Mouse (Mus musculus): ENCODE measurements around the gene Srsf1. TPM values are rescaled to one million over a fixed set of nuclear protein-coding genes. Genes with fewer than 3 reads are reported as not detected.

Srsf1 gene
- polyA plus RNA-seq, 1 experiment from 2014 or later, result 271 TPM

DNA sequence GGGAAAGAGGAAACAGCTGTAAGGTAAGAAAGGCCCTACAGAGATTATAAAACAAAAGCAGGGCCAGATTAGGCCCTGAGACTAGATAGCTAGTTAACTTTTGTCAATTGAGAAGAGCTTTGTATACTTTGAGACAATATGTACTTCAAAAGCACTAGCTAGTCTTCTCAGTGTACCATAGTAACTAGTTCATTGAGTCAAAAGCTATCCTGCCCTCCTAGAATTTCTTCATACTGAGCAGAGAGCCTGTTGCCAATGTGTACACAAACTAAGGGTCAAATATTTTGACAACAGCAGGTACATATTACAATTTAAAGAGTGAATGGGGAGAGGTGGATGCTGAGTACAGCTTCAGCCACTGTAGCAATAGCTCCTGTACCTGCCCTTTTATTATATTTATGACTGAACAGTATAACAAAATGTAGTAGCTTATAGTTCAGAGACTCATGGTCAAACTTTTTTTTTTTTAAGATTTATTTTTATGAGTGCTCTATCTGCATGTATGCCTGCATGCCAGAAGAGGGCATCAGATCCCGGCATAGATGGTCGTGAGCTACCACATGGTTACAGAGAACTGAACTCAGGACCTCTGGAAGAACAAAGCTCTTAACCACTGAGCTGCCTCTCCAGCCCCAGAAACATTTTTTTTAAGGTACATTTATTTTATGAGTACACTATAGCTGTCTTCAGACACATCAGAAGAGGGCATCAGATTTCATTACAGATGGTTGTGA lies 14.9 kb downstream of the Srsf1 start:
- H3K4me3 ChIP-seq (replicated peaks), result no peak overlapping the region
- H3K27ac ChIP-seq, result no peak overlapping the region
- 74% methylated on average over 2 of the region's 2 CpGs for WGBS
- no peak overlapping the region for H3K4me2 ChIP-seq
- ATAC-seq (ENCODE audit: insufficient read depth, low FRiP score, low read depth), result no peak
- no peaks in the 10 kb centered on the region for H3K27me3 ChIP-seq (replicated peaks)
- H3K9me3 ChIP-seq, result no peaks in the 10 kb centered on the region
- no peaks in the 10 kb centered on the region for H3K4me1 ChIP-seq
- no peaks in the 10 kb centered on the region for H3K36me3 ChIP-seq
- no peak overlapping the region for H3K9ac ChIP-seq

DNA sequence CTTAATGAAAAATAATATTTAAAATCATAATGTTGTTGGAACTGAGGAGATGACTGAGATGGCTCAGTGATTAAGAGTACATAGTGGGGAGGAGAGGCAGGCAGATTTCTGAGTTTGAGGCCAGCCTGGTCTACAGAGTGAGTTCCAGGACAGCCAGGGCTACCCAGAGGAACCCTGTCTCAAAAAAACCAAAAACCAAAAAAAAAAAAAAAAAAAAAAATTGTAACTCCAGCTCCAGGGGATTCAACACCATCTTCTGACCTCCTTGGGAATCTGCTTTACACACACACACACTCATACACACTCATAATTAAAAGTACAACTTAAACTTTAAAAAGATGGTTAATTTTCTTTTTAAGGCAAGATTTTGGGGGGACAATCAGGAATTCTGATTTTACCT lies 18.6 kb downstream of the Srsf1 start:
- Histone ChIP-seq H3K4me2 (no peak overlapping the region), H3K4me3 (replicated peaks) (no peak overlapping the region), H3K4me1 (peaks cover 5% of the 10 kb centered on the region; the same call in 1 of the 2 replicates), H3K36me3 (no peaks in the 10 kb centered on the region), H3K9me3 (no peaks in the 10 kb centered on the region), H3K27ac (no peak overlapping the region), H3K9ac (no peak overlapping the region), H3K27me3 (replicated peaks) (no peaks in the 10 kb centered on the region)
- ATAC-seq (ENCODE audit: insufficient read depth, low FRiP score, low read depth), result no peak

- no peak for ATAC-seq (ENCODE audit: insufficient read depth, low FRiP score, low read depth)
- H3K4me1 ChIP-seq, result peaks cover 18% of the 10 kb centered on the region
- H3K9me3 ChIP-seq, result no peaks in the 10 kb centered on the region
- no peaks in the 10 kb centered on the region for H3K36me3 ChIP-seq
- WGBS, result 4% methylated on average over 8 of the region's 8 CpGs
- H3K27ac ChIP-seq, result peak overlapping the region; percentile 98
- no peaks in the 10 kb centered on the region for H3K27me3 ChIP-seq (replicated peaks)
- H3K4me3 ChIP-seq (replicated peaks), result peak overlapping the region; percentile 97
- peak overlapping the region; percentile 91; the same call in 1 of the 2 replicates for H3K9ac ChIP-seq
- H3K4me2 ChIP-seq, result peak overlapping the region; percentile 63
Observed at GRCm38 (mm10) chr11:88067191-88067585, 20.0 kb downstream of the Srsf1 start.

DNA sequence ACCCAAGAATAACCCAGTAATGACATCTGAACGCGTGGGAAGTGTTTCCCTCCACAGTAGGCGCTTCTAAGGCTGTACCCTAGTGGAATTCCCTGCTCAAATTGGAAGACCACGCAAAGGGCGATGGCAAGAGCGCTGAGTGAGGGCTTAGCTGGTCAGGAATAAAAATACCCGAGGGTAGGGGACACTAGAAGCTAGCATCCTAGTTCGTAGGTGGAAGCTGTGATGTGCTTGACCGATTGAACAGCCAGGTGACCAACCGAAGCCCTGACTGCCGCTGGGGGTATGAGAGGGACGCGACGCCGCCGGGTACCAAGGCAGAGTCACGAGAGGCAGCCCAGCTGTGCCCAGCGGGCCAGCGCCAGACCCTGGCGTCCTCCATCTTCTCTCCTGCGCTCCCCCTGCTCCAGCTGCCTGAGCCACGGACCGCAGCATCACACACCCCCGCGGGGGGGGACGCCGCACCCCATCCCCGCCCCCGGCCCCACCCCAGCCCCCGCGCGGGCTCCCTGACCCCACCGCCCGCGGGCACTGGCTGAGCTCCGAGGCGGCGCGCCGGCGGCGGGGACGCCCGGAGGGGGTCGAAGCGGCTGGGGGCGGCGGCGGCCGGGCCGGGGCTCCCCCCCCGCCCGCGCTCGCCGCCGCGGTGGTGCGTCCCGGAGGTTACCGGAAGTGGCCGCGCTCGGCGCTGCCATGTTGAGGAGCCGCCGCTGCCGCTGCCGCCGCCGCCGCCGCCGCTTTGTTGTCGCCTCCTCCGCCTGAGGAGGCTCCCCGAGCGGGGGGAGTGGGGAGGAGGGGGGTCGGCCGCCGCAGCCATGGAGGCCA lies 20.6 kb downstream of the Srsf1 start, which contains the start of gene Vezf1:
Gene Vezf1, plus strand, starts transcription at position 694 of the 825 bp plus-strand sequence.
- Histone ChIP-seq H3K36me3 (no peaks in the 10 kb centered on the region), H3K27ac (peak within 1 kb of the TSS; percentile 98), H3K27me3 (replicated peaks) (no peaks in the 10 kb centered on the region), H3K4me3 (replicated peaks) (peak within 1 kb of the TSS; percentile 97), H3K9me3 (no peaks in the 10 kb centered on the region), H3K9ac (peak within 1 kb of the TSS; percentile 91), H3K4me2 (peak within 1 kb of the TSS; percentile 67), H3K4me1 (peaks cover 18% of the 10 kb centered on the region)
- WGBS, result under 1% methylated on average over 38 of the region's 81 CpGs
- peak; percentile 84 for ATAC-seq (ENCODE audit: insufficient read depth, low FRiP score, low read depth)

DNA sequence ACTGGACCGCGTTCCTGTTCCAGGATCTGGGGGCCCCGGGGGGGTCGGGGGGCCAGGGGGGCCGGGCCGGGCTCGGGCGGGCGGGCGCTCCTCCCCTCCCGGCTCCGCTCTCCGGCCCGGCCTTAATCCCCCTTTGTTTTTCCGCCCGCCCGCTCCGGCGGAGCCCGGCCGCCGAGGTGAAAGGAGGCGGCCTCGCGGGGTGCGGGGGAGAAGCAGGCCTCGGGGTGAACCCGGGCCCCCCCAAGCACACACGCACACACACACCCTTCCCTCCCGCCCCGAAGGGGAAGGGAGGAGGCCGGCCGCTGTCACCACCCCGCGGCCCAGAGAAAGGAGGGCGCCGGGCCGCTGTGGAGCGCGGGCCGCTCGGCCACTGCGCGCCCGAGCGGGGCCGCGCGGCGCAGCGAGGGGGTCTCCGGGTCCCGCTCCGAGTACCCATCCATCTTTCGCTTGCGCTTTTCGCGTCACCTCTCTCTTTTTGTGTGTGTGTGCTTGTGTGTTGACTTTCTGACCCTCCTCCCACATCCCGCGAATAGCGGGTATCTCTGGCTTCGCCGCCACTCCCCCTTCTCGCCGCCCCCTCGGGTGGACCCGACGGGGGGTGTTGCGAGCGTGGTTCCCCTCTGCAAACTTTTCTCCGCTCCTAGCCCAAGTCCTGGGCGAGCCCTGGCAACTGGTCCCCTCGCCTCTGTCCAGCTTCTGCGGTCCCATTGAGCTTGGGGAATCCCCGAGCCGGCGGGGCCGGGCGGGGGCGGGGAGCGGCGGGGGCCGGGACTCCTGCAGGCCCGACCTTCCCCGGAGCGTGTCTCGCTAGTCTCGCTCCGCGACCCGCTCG lies 21.5 kb downstream of the Srsf1 start:
- Histone ChIP-seq H3K27ac (peak overlapping the region; percentile 98), H3K36me3 (peaks cover 2% of the 10 kb centered on the region; the same call in 1 of the 2 replicates), H3K27me3 (replicated peaks) (no peaks in the 10 kb centered on the region), H3K4me3 (replicated peaks) (peak overlapping the region; percentile 97), H3K4me2 (peak overlapping the region; percentile 67), H3K9ac (peak overlapping the region; percentile 91), H3K4me1 (peaks cover 18% of the 10 kb centered on the region), H3K9me3 (no peaks in the 10 kb centered on the region)
- ATAC-seq (ENCODE audit: insufficient read depth, low FRiP score, low read depth), result peak; percentile 75
- under 1% methylated on average over 66 of the region's 92 CpGs for WGBS

DNA sequence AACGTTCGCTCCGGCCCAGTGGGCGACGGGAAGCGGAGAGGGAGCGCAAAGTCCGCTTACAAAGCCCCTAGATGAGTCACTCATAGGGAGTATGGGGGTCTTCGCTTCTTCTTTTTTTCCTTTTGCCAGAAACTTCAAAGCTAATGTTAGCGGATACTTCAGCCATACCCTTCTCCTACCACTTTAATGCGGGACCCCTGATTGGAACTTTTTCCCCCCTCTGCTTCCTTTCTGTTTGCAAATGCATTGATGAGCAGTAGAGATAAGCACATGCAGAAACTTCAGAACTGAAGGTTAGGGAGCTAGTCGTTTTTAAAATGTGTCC lies 22.0 kb downstream of the Srsf1 start:
- ATAC-seq (ENCODE audit: insufficient read depth, low FRiP score, low read depth), result no peak
- Histone ChIP-seq H3K9me3 (no peaks in the 10 kb centered on the region), H3K36me3 (peaks cover 3% of the 10 kb centered on the region; the same call in 1 of the 2 replicates), H3K4me3 (replicated peaks) (peak overlapping the region; percentile 97), H3K27me3 (replicated peaks) (no peaks in the 10 kb centered on the region), H3K9ac (peak overlapping the region; percentile 91), H3K4me2 (peak overlapping the region; percentile 67), H3K27ac (peak overlapping the region; percentile 98), H3K4me1 (peaks cover 18% of the 10 kb centered on the region)
- under 1% methylated on average over 12 of the region's 12 CpGs for WGBS

DNA sequence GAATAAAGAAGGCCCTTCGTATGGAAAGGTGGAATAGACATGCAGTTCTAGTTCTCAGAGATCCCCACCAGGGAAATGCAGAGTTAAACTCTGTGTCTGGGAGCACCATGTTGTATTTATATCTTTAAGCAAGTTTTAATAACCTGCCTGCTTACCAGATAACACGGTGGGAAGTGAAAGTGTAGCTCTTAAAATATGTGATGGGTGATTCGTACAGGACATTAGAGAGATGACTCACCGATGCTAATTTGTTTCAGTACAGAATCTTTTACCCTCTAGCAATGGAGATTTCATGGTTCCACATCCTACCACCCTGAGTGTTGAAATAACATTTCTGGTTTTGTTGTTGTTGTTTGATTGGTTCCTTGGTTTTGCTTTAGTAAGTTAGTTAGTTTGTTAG lies 23.2 kb downstream of the Srsf1 start:
- H3K4me3 ChIP-seq (replicated peaks), result peak overlapping the region; percentile 11; the same call in 1 of the 2 replicates
- no peak overlapping the region for H3K9ac ChIP-seq
- H3K27ac ChIP-seq, result no peak overlapping the region
- peaks cover 21% of the 10 kb centered on the region for H3K4me1 ChIP-seq
- H3K9me3 ChIP-seq, result no peaks in the 10 kb centered on the region
- WGBS, result 29% methylated on average over 4 of the region's 4 CpGs
- H3K36me3 ChIP-seq, result peaks cover 3% of the 10 kb centered on the region; the same call in 1 of the 2 replicates
- peak overlapping the region; percentile 67 for H3K4me2 ChIP-seq
- ATAC-seq (ENCODE audit: insufficient read depth, low FRiP score, low read depth), result no peak
- no peaks in the 10 kb centered on the region for H3K27me3 ChIP-seq (replicated peaks)

DNA sequence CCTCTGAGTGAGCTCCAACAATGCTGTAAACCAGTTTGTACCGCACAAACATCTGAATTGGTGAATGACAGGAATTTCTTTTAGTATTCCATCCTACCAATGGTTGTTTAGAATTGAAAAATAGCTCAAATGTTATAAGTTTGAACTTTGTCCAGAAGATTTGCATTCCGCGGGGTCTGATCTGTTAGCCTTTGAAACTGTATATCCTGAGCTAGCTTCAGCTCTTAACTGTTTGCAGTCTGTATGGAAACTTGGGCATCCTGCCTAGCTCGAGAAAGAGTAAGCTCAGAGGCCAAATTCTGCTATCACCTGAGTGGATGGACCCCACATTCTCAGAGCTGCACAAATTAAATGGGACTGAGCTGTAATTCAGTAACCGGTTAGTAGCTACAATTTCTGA lies 23.9 kb downstream of the Srsf1 start:
- Histone ChIP-seq H3K4me3 (replicated peaks) (no peak overlapping the region), H3K9me3 (no peaks in the 10 kb centered on the region), H3K36me3 (peaks cover 5% of the 10 kb centered on the region; the same call in 1 of the 2 replicates), H3K4me1 (peaks cover 21% of the 10 kb centered on the region), H3K27ac (no peak overlapping the region), H3K27me3 (replicated peaks) (no peaks in the 10 kb centered on the region), H3K9ac (no peak overlapping the region), H3K4me2 (peak overlapping the region; percentile 67)
- 35% methylated on average over 5 of the region's 5 CpGs for WGBS
- no peak for ATAC-seq (ENCODE audit: insufficient read depth, low FRiP score, low read depth)

DNA sequence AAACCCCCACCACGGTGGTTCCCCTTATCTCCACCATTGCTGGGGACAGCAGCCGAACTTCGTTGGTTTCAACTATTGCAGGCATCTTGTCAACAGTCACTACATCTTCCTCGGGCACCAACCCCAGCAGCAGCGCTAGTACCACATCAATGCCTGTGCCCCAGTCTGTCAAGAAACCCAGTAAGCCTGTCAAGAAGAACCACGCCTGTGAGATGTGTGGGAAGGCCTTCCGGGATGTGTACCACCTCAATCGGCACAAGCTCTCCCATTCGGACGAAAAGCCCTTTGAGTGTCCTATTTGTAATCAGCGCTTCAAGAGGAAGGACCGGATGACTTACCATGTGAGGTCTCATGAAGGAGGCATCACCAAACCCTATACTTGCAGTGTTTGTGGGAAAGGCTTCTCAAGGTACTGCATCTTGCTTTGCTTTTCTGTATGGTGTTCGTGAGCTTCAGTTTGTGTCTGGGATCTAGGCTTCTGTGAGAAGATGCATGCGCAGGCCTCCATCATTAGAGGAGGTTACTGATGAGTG lies 26.2 kb downstream of the Srsf1 start:
- H3K4me3 ChIP-seq (replicated peaks), result no peak overlapping the region
- H3K27ac ChIP-seq, result no peak overlapping the region
- no peaks in the 10 kb centered on the region for H3K9me3 ChIP-seq
- ATAC-seq (ENCODE audit: insufficient read depth, low FRiP score, low read depth), result no peak
- 79% methylated on average over 14 of the region's 14 CpGs for WGBS
- H3K4me2 ChIP-seq, result no peak overlapping the region
- peaks cover 13% of the 10 kb centered on the region for H3K36me3 ChIP-seq
- no peaks in the 10 kb centered on the region for H3K27me3 ChIP-seq (replicated peaks)
- H3K9ac ChIP-seq, result no peak overlapping the region
- H3K4me1 ChIP-seq, result peaks cover 21% of the 10 kb centered on the region

- Histone ChIP-seq H3K9ac (no peak overlapping the region), H3K36me3 (peaks cover 32% of the 10 kb centered on the region), H3K4me2 (no peak overlapping the region), H3K9me3 (no peaks in the 10 kb centered on the region), H3K27me3 (replicated peaks) (no peaks in the 10 kb centered on the region), H3K4me3 (replicated peaks) (no peak overlapping the region), H3K27ac (no peak overlapping the region), H3K4me1 (peaks cover 16% of the 10 kb centered on the region)
- no peak for ATAC-seq (ENCODE audit: insufficient read depth, low FRiP score, low read depth)
- 71% methylated on average over 1 of the region's 1 CpGs for WGBS
Observed at GRCm38 (mm10) chr11:88075701-88076100, 28.5 kb downstream of the Srsf1 start.

GRCm38 (mm10) chr11:88076394-88076793 lies 29.2 kb downstream of the Srsf1 start:
- Histone ChIP-seq H3K27ac (no peak overlapping the region), H3K4me3 (replicated peaks) (no peak overlapping the region), H3K27me3 (replicated peaks) (no peaks in the 10 kb centered on the region), H3K4me1 (0 out of 2 replicates have a peak, but pooled peaks cover 9% of the 10 kb centered on the region), H3K36me3 (peaks cover 36% of the 10 kb centered on the region), H3K4me2 (no peak overlapping the region), H3K9ac (no peak overlapping the region), H3K9me3 (no peaks in the 10 kb centered on the region)
- 70% methylated on average over 1 of the region's 1 CpGs for WGBS
- ATAC-seq (ENCODE audit: insufficient read depth, low FRiP score, low read depth), result no peak
